Mouse (Mus musculus) heart, postnatal 25 days (tissue): Measurements from ENCODE around the gene Spata18. TPM values are rescaled to one million over a fixed set of nuclear protein-coding genes. Genes with fewer than 3 reads are reported as not detected.

Experiments used
- DNase-seq: peaks from one replicate; pipeline ENCODE4 v3.0.0; 2022; ENCODE audit warnings: low spot score
- intact Hi-C: fragments of 180-260 bp; cut with DNase I; formaldehyde crosslinking; loops from one replicate; pipeline ENCODE4 v1.15.1; 2025
- total RNA-seq, 2 experiments: library from RNA; stranded (reverse); gene quantifications; 2 replicates each; pipeline ENCODE4 v1.2.3; 2021

The Spata18 gene
- total RNA-seq, 2 experiments from 2014 or later: 0.42 to 0.59 TPM

GRCm38 (mm10) chr5:73650365-73650964 lies 714 bp upstream of the Spata18 start:
- DNase-seq: no peak
- intact Hi-C loops: no loop called here

DNA sequence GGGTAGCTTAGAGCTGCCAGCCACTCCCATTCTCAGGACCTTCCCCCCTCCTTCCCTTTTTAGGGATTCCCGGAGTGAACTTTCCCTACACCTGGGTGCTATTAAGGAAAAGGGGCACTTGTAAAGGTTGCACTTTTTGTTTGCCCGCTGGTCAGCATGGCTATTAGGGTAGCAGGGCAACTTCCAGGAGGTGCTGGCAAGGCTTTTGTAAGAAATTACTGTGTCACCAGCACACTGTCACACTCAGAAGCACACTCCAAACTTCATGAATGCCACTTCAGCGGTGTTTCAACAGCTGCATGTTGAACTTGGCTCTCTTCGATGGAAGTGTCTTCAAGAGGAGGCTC lies 649 bp downstream of the Spata18 start:
- intact Hi-C loops: no loop called here
- no peak for DNase-seq

GRCm38 (mm10) chr5:73666695-73667094 lies 15.5 kb downstream of the Spata18 start:
- intact Hi-C loops: no loop called here
- no peak for DNase-seq

GRCm38 (mm10) chr5:73667877-73668276 lies 16.7 kb downstream of the Spata18 start:
- intact Hi-C loops: no loop called here
- no peak for DNase-seq

DNA sequence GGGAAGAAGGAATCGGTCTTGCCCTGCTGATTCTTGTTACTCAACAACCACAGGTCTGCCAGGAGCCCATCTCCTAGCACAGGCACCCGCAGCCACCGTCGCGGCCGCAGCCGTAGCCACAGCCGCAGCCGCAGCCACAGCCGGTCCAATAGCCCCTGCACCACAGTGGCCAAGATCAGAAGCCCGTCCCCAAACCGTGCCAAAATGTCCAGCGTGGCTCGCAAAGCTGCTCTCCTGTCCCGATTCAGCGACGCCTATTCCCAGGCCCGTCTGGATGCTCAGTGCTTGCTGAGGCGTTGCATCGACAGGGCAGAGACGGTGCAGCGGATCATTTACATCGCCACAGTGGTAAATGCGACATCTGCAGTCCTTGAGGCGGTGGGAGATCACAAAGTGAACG lies 18.2 kb downstream of the Spata18 start:
- intact Hi-C loops: no loop called here
- DNase-seq: no peak

GRCm38 (mm10) chr5:73675604-73676003 lies 24.4 kb downstream of the Spata18 start:
- intact Hi-C loops: no loop called here
- no peak for DNase-seq

DNA sequence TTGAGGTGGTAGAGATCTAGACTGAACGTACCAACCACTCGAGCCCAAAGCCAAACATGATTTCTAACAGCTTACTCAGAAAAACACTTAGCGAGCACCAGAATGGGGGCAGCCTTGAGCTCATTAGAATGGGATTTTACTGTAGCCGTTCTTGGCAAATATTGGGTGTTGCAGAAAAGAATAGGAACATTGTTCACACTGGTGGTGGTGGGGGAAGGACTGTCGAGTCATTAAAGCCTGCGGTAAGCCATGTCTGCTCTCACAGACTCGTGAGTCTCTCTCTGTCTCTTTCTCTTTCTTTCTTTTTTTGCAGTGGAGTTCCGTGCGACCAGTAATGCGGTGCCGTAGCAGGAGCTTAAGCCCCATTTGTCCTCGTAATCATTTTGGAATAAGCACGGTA lies 25.4 kb downstream of the Spata18 start:
- intact Hi-C loops: no loop called here
- no peak for DNase-seq

- intact Hi-C loops: no loop called here
- no peak for DNase-seq
Observed at GRCm38 (mm10) chr5:73683221-73683620, 32.0 kb downstream of the Spata18 start.

DNA sequence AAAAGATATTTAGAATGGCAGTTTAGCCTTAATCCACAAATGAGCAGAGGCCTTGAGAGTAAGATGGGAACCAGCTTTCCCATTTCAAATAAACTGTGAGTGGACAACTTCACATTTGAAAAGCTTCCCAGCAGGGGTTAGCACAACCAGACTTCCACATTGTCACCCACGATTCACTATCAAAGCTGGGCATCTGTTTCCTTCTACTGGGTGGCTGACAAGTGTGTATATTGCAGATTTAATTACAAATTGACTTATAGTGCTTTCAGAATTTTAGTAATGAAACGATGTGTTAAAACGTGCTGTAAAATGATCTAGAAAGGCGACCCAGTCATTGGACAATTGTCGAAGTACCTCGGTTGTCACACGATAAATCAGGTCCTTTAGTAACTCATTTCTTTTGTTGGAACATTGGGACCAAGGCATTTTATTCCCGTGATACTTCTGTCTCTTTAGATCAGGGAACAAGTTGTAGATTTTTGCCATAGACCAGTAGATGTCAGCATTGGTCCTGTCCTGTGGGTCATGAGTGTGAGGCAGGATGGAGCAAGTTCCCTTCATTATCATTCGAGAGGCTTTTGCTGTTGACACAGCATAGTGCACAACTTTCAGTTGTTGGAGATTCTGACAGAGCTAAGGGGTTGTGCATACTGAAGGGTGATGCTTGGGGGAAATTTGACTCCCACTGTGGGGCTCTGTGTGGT lies 32.7 kb downstream of the Spata18 start:
- intact Hi-C loops: no loop called here
- DNase-seq: no peak

- no peak for DNase-seq
- intact Hi-C loops: loop anchor here (5.0 kb wide), 2 partner anchors 591 to 1471 kb away; no protein-coding TSS in a partner anchor
Observed at GRCm38 (mm10) chr5:73686149-73686548, 35.0 kb downstream of the Spata18 start.

- DNase-seq: no peak
- intact Hi-C loops: loop anchor here (2.0 to 5.0 kb wide), 3 partner anchors 164 to 1469 kb away; no protein-coding TSS in a partner anchor
Observed at GRCm38 (mm10) chr5:73688576-73688975, 37.4 kb downstream of the Spata18 start.

DNA sequence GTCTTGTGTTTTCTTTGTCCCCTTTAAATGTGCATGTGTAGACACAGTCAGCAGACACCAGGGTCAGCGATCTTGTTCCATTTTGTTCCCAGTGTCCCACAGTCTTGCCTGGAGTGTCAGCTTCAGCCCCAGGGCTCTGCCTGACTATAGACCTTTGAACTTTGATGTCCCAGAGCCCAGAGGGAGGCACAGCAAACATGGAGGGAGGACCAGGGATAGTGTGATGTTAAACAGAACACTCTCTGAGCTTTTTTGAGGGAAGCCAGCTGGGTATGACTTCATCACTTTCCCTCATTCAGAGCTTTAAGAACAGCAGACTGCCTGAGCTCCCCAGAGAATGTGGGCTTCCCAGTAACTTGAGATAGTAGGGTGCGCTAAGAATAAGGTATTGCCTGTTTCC lies 39.0 kb downstream of the Spata18 start:
- intact Hi-C loops: no loop called here
- no peak for DNase-seq

DNA sequence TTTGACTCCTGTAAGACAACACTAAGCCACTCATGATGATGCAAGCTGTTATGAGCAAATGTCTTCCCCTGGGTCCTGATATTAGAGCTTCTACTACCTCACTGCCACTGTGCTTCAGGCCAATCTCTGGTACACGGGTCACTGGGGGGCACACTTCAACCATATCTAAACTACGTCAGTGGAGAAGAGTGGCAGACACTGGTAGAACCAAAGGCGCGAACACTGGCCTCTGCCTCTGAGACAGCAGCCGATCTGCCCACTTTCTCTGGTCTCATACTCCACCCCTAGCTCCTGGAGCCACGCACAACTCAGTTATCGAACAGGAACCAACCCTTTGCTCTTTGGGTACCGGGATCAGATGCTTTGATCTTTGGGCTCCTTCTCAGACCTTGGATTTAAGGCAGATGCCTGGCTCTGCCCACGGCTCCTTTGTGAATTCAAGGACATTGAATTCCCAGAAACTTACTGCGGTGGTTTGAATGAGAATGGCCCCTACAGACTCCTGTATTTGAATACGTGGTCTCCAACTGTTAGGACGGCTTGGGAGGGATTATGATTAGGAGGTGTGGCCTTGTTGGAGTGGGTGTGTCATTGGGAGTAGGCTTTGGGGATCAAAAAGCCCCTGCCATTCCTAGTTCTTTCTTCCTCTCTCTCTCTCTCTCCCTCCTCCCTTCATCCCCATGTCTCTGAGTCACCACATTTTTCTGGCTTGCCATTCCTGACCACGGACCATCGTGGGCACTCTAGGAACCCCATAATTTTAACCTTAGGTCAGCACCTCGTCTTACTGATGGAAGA lies 40.7 kb downstream of the Spata18 start:
- intact Hi-C loops: no loop called here
- DNase-seq: no peak

GRCm38 (mm10) chr5:73693778-73694177 lies 42.6 kb downstream of the Spata18 start:
- no peak for DNase-seq
- intact Hi-C loops: no loop called here

DNA sequence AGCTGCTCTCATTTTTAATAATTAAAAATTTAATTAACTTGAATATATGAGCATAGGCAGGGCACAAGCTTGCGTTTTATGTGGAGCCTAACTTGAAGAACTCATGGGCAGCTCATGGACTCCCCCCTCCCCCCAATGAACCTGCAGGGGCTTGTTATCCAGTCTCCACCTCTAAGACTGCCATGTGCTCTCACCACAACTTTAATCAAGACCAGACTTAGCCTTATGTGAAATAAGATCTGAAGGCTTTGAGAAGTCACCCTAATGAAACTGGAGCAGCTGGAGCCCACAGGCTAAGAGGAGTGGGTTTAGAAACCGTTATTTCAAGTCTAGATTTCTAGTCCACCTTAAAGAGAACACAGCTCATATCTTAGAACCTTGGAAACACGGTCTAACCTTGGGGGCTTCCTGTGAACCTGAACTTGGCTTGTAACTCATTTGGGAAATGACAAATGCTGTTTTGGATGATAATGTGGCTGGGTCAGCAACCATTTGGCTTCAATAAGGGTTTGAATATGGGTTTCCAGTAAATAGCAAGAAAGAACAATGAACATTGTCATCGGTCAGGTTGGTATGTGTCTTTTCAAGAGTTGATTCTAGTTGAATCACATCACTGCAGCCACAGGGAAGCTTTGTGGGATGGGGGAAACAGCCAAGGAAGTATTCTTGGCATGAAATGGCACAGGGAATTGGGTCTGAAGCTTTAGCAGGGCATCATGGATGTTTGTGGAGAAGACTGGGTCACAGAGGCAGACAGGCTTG lies 43.3 kb downstream of the Spata18 start:
- intact Hi-C loops: no loop called here
- no peak for DNase-seq

DNA sequence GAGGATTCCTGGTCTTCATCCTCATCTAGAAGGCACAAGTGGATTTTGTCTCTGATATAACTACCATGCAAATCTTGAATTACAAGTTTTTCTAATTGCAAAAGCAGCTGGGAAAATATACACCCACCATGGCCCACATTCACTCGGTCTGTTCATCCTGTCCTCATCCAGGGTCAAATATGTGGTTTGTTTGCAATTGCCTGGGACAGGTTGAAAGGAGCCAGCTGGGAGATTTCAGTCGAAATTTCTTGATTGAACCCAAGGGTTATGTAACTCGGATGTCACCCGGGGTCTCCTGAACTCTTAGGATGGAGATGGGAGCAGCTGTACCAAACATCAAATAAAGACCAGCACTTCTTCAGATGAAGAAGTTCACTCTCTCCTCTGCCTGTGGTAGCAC lies 46.5 kb downstream of the Spata18 start:
- no peak for DNase-seq
- intact Hi-C loops: no loop called here

DNA sequence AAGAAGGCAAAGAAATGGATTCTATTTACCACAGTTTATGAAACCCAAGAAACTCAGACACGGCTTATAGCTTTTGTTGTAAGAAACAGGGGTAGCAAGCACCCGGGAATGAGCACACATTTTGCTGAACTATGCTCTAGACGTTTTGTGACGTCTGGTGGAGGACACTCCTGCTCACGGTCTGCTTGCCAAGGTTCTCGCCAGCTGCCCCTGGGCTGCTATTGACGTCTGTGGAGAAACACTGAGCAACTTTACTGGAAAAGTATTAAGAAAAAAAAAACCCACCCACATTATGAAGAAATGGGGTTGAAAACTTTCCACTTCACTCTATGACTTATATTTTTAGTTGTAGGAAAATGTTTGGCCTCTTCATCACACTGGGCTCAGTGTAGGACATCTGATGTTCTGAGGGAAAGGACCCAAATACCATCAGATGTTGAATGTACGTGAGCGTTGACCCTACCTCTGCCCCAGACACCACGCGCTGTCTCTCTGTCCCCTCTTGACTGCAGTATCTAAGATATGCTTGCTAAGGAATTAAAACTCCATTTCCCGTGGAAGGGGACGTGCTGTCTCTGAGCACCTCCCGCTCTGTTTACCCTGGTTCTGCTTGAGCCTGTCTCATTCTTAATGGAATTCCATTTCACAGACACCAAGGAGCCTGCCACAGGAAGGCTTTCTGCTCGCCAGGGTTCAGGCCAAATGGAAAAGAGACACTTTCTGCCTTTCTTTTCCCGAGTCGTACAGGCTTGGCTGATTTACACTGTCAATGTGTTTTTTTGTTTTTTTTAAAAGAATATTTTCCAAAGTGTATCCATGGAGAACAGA lies 50.1 kb downstream of the Spata18 start:
- peak; percentile 55 for DNase-seq
- intact Hi-C loops: no loop called here

DNA sequence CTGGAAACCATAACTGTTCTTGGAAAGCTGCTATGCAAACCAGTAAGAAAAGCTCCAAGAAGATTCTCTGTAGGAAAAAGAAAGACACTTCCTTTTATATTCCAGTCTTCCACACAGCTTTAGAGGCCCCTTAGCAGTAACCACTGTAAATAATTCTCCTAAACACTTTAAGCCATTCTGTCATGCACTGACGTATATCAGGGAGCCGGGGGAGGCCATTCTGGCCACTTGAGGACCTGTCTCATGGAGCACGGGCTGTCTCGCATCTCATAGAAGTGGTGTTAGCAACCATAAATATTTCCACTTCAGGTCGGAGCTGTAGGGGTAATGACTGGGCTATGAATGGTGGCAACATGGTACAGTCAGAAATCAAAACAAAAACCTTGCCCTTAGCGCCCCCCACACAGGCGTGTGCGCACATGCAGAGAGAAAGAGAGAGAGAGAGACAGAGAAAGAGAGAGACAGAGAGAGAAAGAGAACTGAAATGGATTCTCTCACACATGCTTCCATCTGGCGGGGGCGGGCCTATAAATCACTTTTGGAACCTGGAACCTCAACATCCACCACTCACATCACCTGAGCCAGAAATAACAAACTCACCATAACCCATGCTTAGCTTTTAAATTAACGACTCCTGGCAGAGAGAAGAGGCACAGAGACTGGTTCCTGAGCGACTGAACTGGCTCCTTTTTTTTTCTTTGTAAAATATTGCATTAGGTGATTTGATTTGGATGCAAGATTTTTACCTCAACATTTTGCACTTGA lies 50.9 kb downstream of the Spata18 start:
- intact Hi-C loops: no loop called here
- no peak for DNase-seq

DNA sequence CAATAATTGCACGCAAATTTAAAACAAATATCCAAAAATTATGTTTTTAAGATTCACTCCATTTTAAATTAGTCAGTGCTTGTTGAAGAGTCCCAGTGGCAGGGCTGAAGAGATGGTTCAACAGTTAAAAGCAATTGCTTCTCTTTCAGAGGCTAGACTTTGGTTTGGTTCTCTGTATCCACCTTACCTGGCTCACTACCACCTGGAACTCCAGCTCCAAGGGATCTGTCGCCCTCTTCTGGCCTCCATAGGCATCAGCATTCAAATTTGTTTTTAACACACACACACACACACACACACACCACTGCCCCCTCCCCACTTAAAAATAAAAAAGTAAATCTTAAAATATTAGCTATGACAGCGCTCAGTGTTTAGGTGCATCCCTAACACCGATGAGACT lies 51.9 kb downstream of the Spata18 start:
- intact Hi-C loops: no loop called here
- DNase-seq: no peak
